Mouse (Mus musculus) neutrophil, adult 5-6 weeks (primary cell): ENCODE data around the gene Noct. TPM values are rescaled to one million over a fixed set of nuclear protein-coding genes. Genes with fewer than 3 reads are reported as not detected.
A peak's percentile ranks its signal among the peaks of the same experiment; 100 is the strongest.
"Not testable (repeated sequence)": the region's sequence is repeated elsewhere in the genome, so short reads cannot be mapped to it uniquely, and the experiment has no call there.

ENCODE experiments used
- ATAC-seq: fragments of 151-379, 151-347 bp; 2 replicates; pipeline ENCODE4 v1.8.0; 2017; ENCODE audit warnings: mild to moderate bottlenecking, moderate TSS enrichment; ENCODE audit not compliant: insufficient number of reproducible peaks, poor library complexity, low FRiP score, severe bottlenecking; ENCODE audit errors: extremely low read depth
- total RNA-seq: library from RNA; stranded (forward); fragments of 200-1000 nt; gene quantifications from 2 replicates; pipeline ENCODE4 v1.2.3, GENCODE M21; 2017

Noct gene
- 4.0 and 6.6 TPM in 2 replicates for total RNA-seq

- peak; percentile 73 for ATAC-seq
Observed at GRCm38 (mm10) chr3:51224363-51225225, at the start of gene Noct. Noct (plus strand) TSS chr3:51224447.

DNA sequence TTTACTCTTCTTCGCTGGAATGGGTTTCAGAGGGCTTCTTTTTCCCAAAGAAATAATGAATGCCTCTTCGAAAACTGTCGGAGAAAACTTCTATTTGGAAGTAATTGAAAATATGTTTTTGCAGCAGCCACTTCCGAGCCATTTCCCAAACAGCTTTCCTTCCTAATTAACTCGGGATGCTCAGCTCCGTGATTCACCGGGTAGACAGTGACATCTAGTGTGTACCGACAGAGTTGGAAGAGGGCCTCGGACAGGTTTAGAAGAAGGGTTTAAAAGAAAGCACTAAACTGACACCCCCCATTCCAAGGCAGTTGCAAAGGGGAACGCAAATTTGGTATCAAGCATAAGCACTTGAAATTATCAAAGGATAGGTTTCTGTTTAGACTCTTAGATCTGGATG is 46.1 kb upstream of the Noct start:
- no peak for ATAC-seq

DNA sequence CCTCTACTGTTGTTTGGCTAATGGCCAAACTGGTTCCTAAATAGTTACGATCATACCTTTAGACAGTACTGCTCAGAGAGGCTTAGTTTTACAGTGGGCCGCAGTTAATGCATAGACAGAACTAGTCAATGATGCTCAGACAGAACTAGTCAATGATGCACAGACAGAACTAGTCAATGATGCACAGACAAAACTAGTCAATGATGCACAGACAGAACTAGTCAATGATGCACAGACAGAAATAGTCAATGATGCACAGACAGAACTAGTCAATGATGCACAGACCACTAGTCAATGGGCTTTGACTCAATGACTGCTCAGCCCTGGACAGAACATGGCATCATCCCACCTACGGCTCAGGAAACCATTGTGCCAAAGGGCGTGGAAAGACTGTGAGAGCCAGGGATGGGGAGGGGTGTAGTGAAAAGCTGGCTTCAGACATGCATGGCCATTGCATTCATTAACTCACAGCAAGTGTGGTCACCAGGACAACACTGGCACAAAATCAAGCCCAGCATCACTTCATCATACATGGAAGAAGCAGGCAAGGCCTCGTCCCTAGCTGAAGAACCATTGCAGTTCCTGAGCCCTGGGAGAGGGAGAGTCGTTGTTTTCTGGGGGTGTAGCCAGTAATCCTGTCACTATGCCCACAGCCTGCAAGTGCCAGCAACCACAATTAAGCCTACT is 44.6 kb upstream of the Noct start:
- no peak for ATAC-seq

DNA sequence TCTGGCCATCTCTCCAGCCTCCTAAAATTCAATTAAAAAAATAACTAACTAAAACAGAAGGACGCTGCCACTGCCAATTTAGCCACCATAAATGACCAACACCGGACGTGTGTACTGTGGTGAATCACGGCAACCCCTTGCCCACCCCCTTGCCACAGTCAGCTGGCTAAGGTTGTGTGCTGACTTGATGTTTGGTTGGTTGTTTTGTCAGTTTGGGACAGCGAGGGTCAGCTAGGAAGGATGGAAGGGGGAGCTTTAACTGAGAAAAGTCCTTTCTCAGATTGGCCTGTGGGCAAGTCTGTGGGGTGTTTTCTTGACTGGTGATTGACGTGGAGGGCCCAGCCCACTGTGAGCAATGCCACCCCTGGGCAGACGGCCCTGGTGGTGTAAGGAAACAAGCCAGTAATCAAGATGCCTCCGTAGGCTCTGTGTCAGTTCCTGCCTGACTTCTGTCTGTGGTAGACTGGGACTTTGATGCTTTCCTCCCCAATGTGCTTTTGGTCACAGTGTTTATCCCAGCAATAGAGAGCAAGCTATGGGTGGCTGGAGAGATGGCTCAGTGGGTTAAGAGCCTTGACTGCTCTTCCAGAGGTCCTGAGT is 43.8 kb upstream of the Noct start:
- no peak for ATAC-seq

- ATAC-seq: no peak
Observed at GRCm38 (mm10) chr3:51182455-51182854, 41.8 kb upstream of the Noct start.

DNA sequence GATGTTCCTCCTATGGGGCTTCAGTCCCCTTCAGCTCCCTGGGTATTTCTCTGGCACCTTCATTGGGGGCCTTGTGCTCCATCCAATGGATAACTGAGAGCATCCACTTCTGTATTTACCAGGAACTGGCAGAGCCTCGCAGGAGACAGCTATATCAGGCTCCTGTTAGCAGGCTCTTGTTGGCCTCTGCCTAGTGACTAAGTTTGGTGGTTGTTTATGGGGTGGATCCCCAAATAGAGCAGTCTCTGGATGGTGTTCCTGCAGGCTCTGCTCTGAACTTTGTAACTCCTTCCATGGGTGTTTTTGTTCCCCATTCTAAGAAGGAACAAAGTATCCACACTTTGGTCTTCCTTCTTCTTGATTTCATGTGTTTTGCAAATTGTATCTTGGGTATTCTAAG is 40.7 kb upstream of the Noct start:
- ATAC-seq: not testable (repeated sequence)

GRCm38 (mm10) chr3:51183967-51184366 is 40.3 kb upstream of the Noct start:
- ATAC-seq: not testable (repeated sequence)

GRCm38 (mm10) chr3:51184715-51185114 is 39.5 kb upstream of the Noct start:
- no peak for ATAC-seq

- ATAC-seq: no peak
Observed at GRCm38 (mm10) chr3:51185406-51185805, 38.8 kb upstream of the Noct start.

GRCm38 (mm10) chr3:51194075-51194474 is 30.2 kb upstream of the Noct start:
- ATAC-seq: no peak

GRCm38 (mm10) chr3:51195321-51195720 is 28.9 kb upstream of the Noct start:
- ATAC-seq: peak; percentile 31

- no peak for ATAC-seq
Observed at GRCm38 (mm10) chr3:51195736-51196135, 28.5 kb upstream of the Noct start.

DNA sequence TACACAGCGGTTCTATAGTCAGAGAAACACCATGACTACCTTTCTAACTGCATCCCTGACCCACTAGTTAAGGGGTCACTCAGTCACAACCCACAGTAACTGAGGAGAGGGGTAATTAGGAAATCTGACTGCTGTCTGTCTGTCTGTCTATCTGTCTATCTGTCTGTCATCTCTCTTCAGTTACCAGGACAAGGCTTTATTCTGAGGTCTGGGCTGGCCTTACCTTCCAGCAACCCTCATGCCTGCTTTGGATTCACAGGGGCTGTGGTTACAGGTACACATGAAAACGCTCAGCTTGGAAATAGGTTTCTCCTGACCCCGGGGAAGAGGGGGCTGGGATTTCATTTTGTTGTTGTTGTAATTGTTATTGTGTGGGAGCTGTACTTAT is 27.5 kb upstream of the Noct start:
- ATAC-seq: no peak

DNA sequence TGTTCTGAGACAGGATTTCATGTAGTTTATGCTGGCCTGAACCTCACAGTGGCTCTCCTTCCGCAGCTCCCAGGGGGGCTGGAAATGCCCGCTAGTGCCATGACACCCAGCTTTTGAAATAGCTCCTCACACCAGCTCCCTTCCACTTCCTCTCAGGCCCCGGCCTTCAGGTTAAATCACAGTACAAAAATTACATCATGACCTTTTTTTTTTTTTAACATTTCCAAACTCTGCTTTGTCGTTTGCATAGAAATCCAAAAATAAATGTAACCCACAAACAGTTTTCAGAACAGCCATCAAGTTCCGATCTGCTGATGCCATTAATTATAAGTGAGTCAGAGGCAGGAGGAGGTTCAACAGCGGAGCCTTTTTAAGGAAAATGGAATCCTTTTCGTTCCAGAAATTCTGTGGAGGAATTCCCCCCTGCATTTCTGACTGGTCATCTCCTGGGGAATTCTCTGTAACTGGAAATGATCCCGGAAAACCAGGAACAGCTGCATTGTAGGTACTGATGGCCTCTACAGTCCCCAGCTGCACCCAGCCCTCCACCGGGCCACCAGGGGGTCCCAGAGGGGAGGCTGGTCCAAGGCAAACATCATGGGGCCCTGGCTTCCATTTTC is 27.0 kb upstream of the Noct start:
- no peak for ATAC-seq

DNA sequence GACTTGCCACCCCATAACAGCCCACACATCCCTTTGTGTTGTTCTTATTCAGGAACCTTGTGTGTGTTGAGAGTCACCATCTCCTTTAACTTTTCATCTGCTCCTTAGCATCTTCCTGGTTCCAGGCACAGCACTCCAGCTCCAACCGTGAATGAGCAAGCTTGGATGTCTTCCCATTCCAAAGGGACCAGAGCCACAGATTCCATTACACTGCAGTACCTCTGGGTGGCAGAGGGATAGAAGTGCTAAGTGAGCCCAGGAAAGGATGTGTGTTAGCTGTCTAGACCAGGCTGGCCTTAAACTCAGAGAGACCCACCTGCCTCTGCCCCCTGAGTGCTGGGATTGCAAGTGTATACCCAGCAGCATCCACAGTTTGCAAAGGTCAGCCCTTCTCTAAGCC is 26.0 kb upstream of the Noct start:
- no peak for ATAC-seq

GRCm38 (mm10) chr3:51199130-51199529 is 25.1 kb upstream of the Noct start:
- ATAC-seq: no peak

GRCm38 (mm10) chr3:51200311-51200710 is 23.9 kb upstream of the Noct start:
- ATAC-seq: no peak

DNA sequence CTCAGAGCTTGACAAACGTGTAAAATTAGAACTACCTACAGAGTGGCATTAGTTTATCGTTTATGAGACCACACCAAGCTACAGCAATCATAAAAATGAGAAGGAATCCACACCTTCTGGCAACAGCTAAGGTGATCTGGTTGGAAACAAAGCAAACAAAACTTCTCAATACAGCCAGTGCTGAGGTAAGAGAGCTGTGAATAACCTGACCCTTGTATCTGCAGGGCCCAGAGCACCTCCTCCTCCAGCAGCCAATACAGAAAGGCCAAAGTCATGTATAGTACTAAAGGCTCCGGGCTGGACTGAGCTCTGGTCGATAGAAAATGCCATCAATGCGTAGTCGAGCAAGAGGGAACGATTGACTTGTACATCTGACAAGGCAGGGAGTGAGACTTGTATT is 23.4 kb upstream of the Noct start:
- ATAC-seq: no peak

DNA sequence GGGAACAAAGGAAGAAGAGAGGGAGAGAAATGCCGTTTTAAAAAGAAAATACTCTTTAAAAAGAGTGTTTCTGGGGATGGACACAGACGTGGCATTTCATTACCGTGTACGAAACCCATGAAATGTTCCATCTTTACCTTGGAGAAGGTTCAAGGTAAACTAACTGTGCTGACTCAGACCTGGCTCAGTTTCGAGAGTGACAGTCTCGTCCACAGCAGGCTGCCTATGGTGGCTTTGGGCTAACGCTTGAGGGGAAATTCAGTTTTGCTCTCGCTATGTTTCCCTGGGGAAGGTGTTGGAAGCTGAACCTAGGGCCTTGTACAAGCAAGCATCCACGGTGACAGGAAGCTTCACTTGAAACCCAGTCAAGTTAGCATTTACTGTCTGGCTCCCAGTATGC is 22.3 kb upstream of the Noct start:
- no peak for ATAC-seq
